Mouse (Mus musculus) heart, embryonic 16.5 days (tissue): ENCODE measurements at regions not wholly inside any gene's neighbourhood (a gene's known extent, or its start where the extent isn't known, plus 50 kb on each side); places are given as distances from the start of the nearest gene placed in this dataset.

Experiments used
- ATAC-seq: fragments of 200-750 bp; cut with Nextera tagmentation; replicated peaks from 2 replicates; pipeline ENCODE4 v1.8.0; 2017; ENCODE audit warnings: moderate number of reproducible peaks; ENCODE audit not compliant: insufficient read depth, low FRiP score; ENCODE audit errors: extremely low read depth
- H3K27ac ChIP-seq: fragments of 300-500 bp; sonication (generic); 2 replicates; pipeline ENCODE4 v1.5.1; 2014; ENCODE audit warnings: mild to moderate bottlenecking, low read length, control low read depth, moderate library complexity
- H3K27me3 ChIP-seq: fragments of 300-500 bp; sonication (generic); 2 replicates; pipeline ENCODE4 v1.6.1; 2014; ENCODE audit warnings: low read length, mixed read lengths; ENCODE audit not compliant: control insufficient read depth, insufficient read depth
- H3K36me3 ChIP-seq: fragments of 300-500 bp; sonication (generic); 2 replicates; pipeline ENCODE4 v1.6.1; 2014; ENCODE audit not compliant: control insufficient read depth, insufficient read depth
- H3K4me1 ChIP-seq: fragments of 300-500 bp; sonication (generic); 2 replicates; pipeline ENCODE4 v1.6.1; 2014; ENCODE audit warnings: low read length, mixed read lengths; ENCODE audit not compliant: control insufficient read depth, insufficient read depth
- H3K4me2 ChIP-seq: fragments of 300-500 bp; sonication (generic); 2 replicates; pipeline ENCODE4 v1.6.1; 2014; ENCODE audit warnings: low read depth, mild to moderate bottlenecking, control low read depth, low read length
- H3K4me3 ChIP-seq: fragments of 300-500 bp; sonication (generic); 2 replicates; pipeline ENCODE4 v1.5.1; 2014; ENCODE audit warnings: mild to moderate bottlenecking, control low read depth, low read length
- H3K9ac ChIP-seq: fragments of 300-500 bp; sonication (generic); 2 replicates; pipeline ENCODE4 v1.6.1; 2014; ENCODE audit warnings: low read length, control low read depth
- H3K9me3 ChIP-seq: fragments of 300-500 bp; sonication (generic); replicated peaks from 2 replicates; pipeline ENCODE4 v1.6.1; 2016; ENCODE audit warnings: low read length; ENCODE audit not compliant: control insufficient read depth
- WGBS: fragments of 180-500 bp; shearing (Covaris S2); extraction: QIAGEN DNeasy Blood & Tissue Kit; methylation state at CpG from one replicate; pipeline ENCODE4 v1.1.7; 2014; 5-methylcytosine and 5-hydroxymethylcytosine counted together

- H3K27ac ChIP-seq = peak overlapping the region; percentile 37; the same call in 1 of the 2 replicates
- 26% methylated on average over 3 of the region's 3 CpGs for WGBS
- H3K36me3 ChIP-seq = no peaks in the 10 kb centered on the region
- H3K9ac ChIP-seq = no peak overlapping the region
- no peaks in the 10 kb centered on the region for H3K27me3 ChIP-seq
- H3K4me3 ChIP-seq = no peak overlapping the region
- 0 out of 2 replicates have a peak, but pooled peaks cover 2% of the 10 kb centered on the region for H3K9me3 ChIP-seq
- no peak overlapping the region for H3K4me2 ChIP-seq
- no peak for ATAC-seq
- H3K4me1 ChIP-seq = peaks cover 4% of the 10 kb centered on the region; the same call in 1 of the 2 replicates
Observed at GRCm38 (mm10) chr1:90524641-90525220, 78.0 kb upstream of the Cops8 start.

DNA sequence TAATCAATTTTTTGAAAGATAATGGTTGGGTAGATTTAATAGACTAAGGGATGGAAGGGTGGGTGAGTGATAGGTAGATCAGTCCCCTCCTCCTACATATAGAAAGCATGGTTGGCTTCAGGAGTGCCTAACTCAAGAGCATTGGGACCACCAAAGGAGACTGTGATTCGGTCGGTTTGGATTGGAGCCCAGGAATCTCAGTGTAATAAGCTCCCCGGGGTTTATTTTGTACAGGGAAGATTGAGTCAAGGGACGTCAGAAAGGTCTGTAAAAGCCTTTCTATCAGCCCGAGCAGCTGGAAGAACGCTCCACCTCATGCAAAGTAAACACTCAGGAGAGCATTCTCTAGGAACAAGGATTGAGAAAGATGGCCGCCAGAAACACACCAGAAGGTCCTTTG, 76.5 kb upstream of the Cops8 start:
- H3K9ac ChIP-seq = no peak overlapping the region
- H3K4me2 ChIP-seq = no peak overlapping the region
- 0 out of 2 replicates have a peak, but pooled peaks cover 5% of the 10 kb centered on the region for H3K9me3 ChIP-seq
- WGBS = 62% methylated on average over 7 of the region's 7 CpGs
- H3K36me3 ChIP-seq = no peaks in the 10 kb centered on the region
- H3K4me3 ChIP-seq = no peak overlapping the region
- H3K27me3 ChIP-seq = no peaks in the 10 kb centered on the region
- peaks cover 4% of the 10 kb centered on the region; the same call in 1 of the 2 replicates for H3K4me1 ChIP-seq
- H3K27ac ChIP-seq = no peak overlapping the region
- no peak for ATAC-seq

- H3K9me3 ChIP-seq = 0 out of 2 replicates have a peak, but pooled peaks cover 5% of the 10 kb centered on the region
- 0 out of 2 replicates have a peak, but pooled peaks cover 2% of the 10 kb centered on the region for H3K4me1 ChIP-seq
- H3K4me2 ChIP-seq = no peak overlapping the region
- ATAC-seq = no peak
- 75% methylated on average over 11 of the region's 11 CpGs for WGBS
- H3K4me3 ChIP-seq = no peak overlapping the region
- H3K27me3 ChIP-seq = no peaks in the 10 kb centered on the region
- H3K36me3 ChIP-seq = no peaks in the 10 kb centered on the region
- no peak overlapping the region for H3K27ac ChIP-seq
- H3K9ac ChIP-seq = no peak overlapping the region
Observed at GRCm38 (mm10) chr1:90527947-90528717, 74.6 kb upstream of the Cops8 start.

DNA sequence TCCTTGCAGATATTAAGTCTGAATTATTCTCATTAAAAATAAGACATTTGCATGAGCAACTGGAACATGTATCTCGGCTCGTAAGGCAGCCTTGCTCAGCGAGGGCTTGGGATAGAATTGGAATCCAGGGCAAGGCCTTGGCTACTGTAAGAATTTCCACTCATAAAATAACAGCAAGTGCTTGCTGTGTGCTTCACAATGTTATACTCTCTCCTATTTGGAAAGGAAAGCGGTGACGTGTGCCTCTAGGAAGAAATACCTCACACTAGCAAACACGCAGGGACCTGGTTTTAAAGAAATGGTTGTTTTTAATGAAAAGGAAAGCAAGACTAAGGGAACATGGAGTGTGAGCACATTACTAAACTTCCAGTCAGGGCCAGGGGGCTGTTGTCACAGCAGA, 69.3 kb upstream of the Cops8 start:
- H3K4me1 ChIP-seq = no peaks in the 10 kb centered on the region
- H3K4me2 ChIP-seq = no peak overlapping the region
- WGBS = 92% methylated on average over 6 of the region's 6 CpGs
- no peak overlapping the region for H3K9ac ChIP-seq
- H3K27me3 ChIP-seq = no peaks in the 10 kb centered on the region
- peaks cover 5% of the 10 kb centered on the region; the same call in 1 of the 2 replicates for H3K9me3 ChIP-seq
- no peaks in the 10 kb centered on the region for H3K36me3 ChIP-seq
- H3K4me3 ChIP-seq = no peak overlapping the region
- no peak overlapping the region for H3K27ac ChIP-seq
- ATAC-seq = no peak

- Histone ChIP-seq H3K9me3 (peaks cover 3% of the 10 kb centered on the region), H3K27ac (no peak overlapping the region), H3K4me3 (no peak overlapping the region), H3K4me2 (no peak overlapping the region), H3K4me1 (no peaks in the 10 kb centered on the region), H3K27me3 (no peaks in the 10 kb centered on the region), H3K9ac (no peak overlapping the region), H3K36me3 (no peaks in the 10 kb centered on the region)
- ATAC-seq = no peak
Observed at GRCm38 (mm10) chr1:90536105-90536504, 66.7 kb upstream of the Cops8 start.

- 59% methylated on average over 19 of the region's 19 CpGs for WGBS
- H3K9ac ChIP-seq = no peak overlapping the region
- no peak overlapping the region for H3K4me2 ChIP-seq
- H3K36me3 ChIP-seq = no peaks in the 10 kb centered on the region
- no peak for ATAC-seq
- no peak overlapping the region for H3K27ac ChIP-seq
- H3K4me1 ChIP-seq = no peaks in the 10 kb centered on the region
- H3K4me3 ChIP-seq = no peak overlapping the region
- peaks cover 11% of the 10 kb centered on the region; the same call in 1 of the 2 replicates for H3K9me3 ChIP-seq
- H3K27me3 ChIP-seq = no peaks in the 10 kb centered on the region
Observed at GRCm38 (mm10) chr1:90543801-90544795, 58.7 kb upstream of the Cops8 start.

DNA sequence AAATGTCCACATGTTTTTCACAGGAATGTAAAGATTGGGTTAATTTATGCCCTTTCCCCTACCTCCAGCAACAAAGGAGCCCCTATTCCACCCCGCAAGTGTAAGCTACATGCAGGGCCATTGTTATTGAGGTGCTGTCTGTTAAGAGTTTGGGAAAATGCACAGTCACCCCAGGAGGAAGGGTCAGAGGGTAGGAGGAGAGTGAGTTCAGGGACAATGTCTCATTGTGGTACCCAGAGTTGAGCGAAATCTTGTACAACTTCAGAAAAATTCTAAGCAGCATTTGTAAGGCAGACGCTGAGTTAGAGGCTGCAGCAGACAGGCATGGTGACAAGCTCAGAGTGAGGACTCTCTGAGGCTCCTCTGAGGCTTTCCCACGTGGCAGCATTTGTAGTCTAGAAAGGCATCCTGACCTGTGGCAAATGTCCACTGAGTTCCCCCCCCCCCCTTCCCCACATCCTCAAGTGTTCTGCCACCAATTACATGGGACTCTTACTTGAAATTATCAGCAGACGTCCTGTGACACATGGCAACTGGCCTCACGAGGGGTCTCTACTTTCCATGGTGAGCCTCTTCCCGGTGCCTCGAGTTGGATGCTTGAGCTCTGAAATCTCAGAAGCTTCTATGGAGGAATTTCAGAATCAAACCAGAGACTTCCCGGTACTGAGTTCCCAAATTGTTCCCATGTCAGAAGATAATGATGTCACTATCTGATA, 57.8 kb upstream of the Cops8 start:
- WGBS = 44% methylated on average over 9 of the region's 9 CpGs
- H3K36me3 ChIP-seq = no peaks in the 10 kb centered on the region
- no peak overlapping the region for H3K27ac ChIP-seq
- H3K4me1 ChIP-seq = no peaks in the 10 kb centered on the region
- no peak overlapping the region for H3K9ac ChIP-seq
- peaks cover 11% of the 10 kb centered on the region; the same call in 1 of the 2 replicates for H3K9me3 ChIP-seq
- no peak overlapping the region for H3K4me3 ChIP-seq
- H3K27me3 ChIP-seq = no peaks in the 10 kb centered on the region
- H3K4me2 ChIP-seq = no peak overlapping the region
- ATAC-seq = no peak

GRCm38 (mm10) chr1:90552644-90553043, 50.1 kb upstream of the Cops8 start:
- Histone ChIP-seq H3K9ac (no peak overlapping the region), H3K4me2 (no peak overlapping the region), H3K36me3 (no peaks in the 10 kb centered on the region), H3K27me3 (no peaks in the 10 kb centered on the region), H3K27ac (no peak overlapping the region), H3K4me1 (no peaks in the 10 kb centered on the region), H3K4me3 (no peak overlapping the region), H3K9me3 (0 out of 2 replicates have a peak, but pooled peaks cover 3% of the 10 kb centered on the region)
- no peak for ATAC-seq
- WGBS = 64% methylated on average over 6 of the region's 6 CpGs
